Mouse (Mus musculus): ENCODE data around the gene Tmc3. TPM values are rescaled to one million over a fixed set of nuclear protein-coding genes. Genes with fewer than 3 reads are reported as not detected.

Gene Tmc3
- 1 to 10 TPM in 1 of 2 experiments, under 1 TPM in 1; 0.72 to 1.5 TPM for total RNA-seq (2021)
- long read RNA-seq, experiment 1, partial matches to known transcripts = 1 of 1 reads
- long read RNA-seq, experiment 1, other reads (novel, unspliced or antisense) = 0 of 1 reads
- long read RNA-seq, experiment 2 = 0 reads

GRCm38 (mm10) chr7:83584639-83585471 lies at the start of gene Tmc3:
Tmc3 (plus strand) TSS chr7:83584927.
- peak; percentile 67 for DNase-seq

GRCm38 (mm10) chr7:83541536-83542169 lies 43.1 kb upstream of the Tmc3 start:
- DNase-seq = no peak

- no peak for DNase-seq
Observed at GRCm38 (mm10) chr7:83548686-83549352, 35.9 kb upstream of the Tmc3 start.

GRCm38 (mm10) chr7:83549353-83549774 lies 35.4 kb upstream of the Tmc3 start:
- DNase-seq = no peak

- DNase-seq = peak; percentile 17
Observed at GRCm38 (mm10) chr7:83549951-83550407, 34.7 kb upstream of the Tmc3 start.

- no peak for DNase-seq
Observed at GRCm38 (mm10) chr7:83554477-83554876, 30.2 kb upstream of the Tmc3 start.

GRCm38 (mm10) chr7:83556488-83556887 lies 28.2 kb upstream of the Tmc3 start:
- DNase-seq = no peak

GRCm38 (mm10) chr7:83558741-83559280 lies 25.9 kb upstream of the Tmc3 start:
- DNase-seq = no peak

- DNase-seq = no peak
Observed at GRCm38 (mm10) chr7:83559495-83559894, 25.2 kb upstream of the Tmc3 start.

- DNase-seq = no peak
Observed at GRCm38 (mm10) chr7:83561849-83562248, 22.9 kb upstream of the Tmc3 start.

- DNase-seq = peak; percentile 21
Observed at GRCm38 (mm10) chr7:83564635-83565291, 20.0 kb upstream of the Tmc3 start.

- peak; percentile 36 for DNase-seq
Observed at GRCm38 (mm10) chr7:83565976-83566375, 18.8 kb upstream of the Tmc3 start.

- peak; percentile 66 for DNase-seq
Observed at GRCm38 (mm10) chr7:83567841-83568500, 16.8 kb upstream of the Tmc3 start.

GRCm38 (mm10) chr7:83568815-83569214 lies 15.9 kb upstream of the Tmc3 start:
- no peak for DNase-seq

- no peak for DNase-seq
Observed at GRCm38 (mm10) chr7:83569436-83569835, 15.3 kb upstream of the Tmc3 start.

GRCm38 (mm10) chr7:83571077-83571476 lies 13.7 kb upstream of the Tmc3 start:
- no peak for DNase-seq

GRCm38 (mm10) chr7:83571901-83572300 lies 12.8 kb upstream of the Tmc3 start:
- DNase-seq = no peak

GRCm38 (mm10) chr7:83572451-83572850 lies 12.3 kb upstream of the Tmc3 start:
- DNase-seq = no peak

- DNase-seq = peak; percentile 16
Observed at GRCm38 (mm10) chr7:83580946-83581345, 3.8 kb upstream of the Tmc3 start.

GRCm38 (mm10) chr7:83594056-83594455 lies 9.3 kb downstream of the Tmc3 start:
- no peak for DNase-seq

GRCm38 (mm10) chr7:83597063-83597462 lies 12.3 kb downstream of the Tmc3 start:
- DNase-seq = no peak
